Mouse (Mus musculus) neural tube, embryonic 11.5 days (tissue): ENCODE results near the gene Gas7. TPM values are rescaled to one million over a fixed set of nuclear protein-coding genes. Genes with fewer than 3 reads are reported as not detected.

Experiments
- ATAC-seq: fragments of 200-750 bp; cut with Nextera tagmentation; 2 replicates; pipeline ENCODE4 v1.8.0; 2017; ENCODE audit warnings: moderate number of reproducible peaks, mild to moderate bottlenecking, moderate TSS enrichment, moderate library complexity; ENCODE audit not compliant: insufficient read depth, low FRiP score, low TSS enrichment
- DNase-seq: peaks from one replicate; pipeline ENCODE4 v3.0.0-alpha.2; 2015; ENCODE audit warnings: low spot score
- H3K27ac ChIP-seq: fragments of 300-500 bp; sonication (generic); 2 replicates; pipeline ENCODE4 v1.5.1; 2014; ENCODE audit warnings: low read depth, mild to moderate bottlenecking, low read length
- H3K27me3 ChIP-seq: fragments of 300-500 bp; sonication (generic); 2 replicates; pipeline ENCODE4 v1.6.1; 2014; ENCODE audit warnings: mild to moderate bottlenecking, low read length, mixed read lengths; ENCODE audit not compliant: control insufficient read depth, insufficient read depth
- H3K36me3 ChIP-seq: fragments of 300-500 bp; sonication (generic); 2 replicates; pipeline ENCODE4 v1.6.1; 2014; ENCODE audit warnings: mild to moderate bottlenecking, low read length, moderate library complexity, mixed read lengths; ENCODE audit not compliant: control insufficient read depth, insufficient read depth
- H3K4me1 ChIP-seq: fragments of 300-500 bp; sonication (generic); 2 replicates; pipeline ENCODE4 v1.6.1; 2014; ENCODE audit warnings: low read length, mixed read lengths; ENCODE audit not compliant: control insufficient read depth, insufficient read depth
- H3K4me2 ChIP-seq: fragments of 300-500 bp; sonication (generic); 2 replicates; pipeline ENCODE4 v1.6.1; 2014; ENCODE audit warnings: low read depth, mild to moderate bottlenecking, moderate library complexity
- H3K4me3 ChIP-seq: fragments of 300-500 bp; sonication (generic); 2 replicates; pipeline ENCODE4 v1.5.1; 2014; ENCODE audit warnings: low read depth, low read length
- H3K9ac ChIP-seq: fragments of 300-500 bp; sonication (generic); 2 replicates; pipeline ENCODE4 v1.6.1; 2014; ENCODE audit warnings: mild to moderate bottlenecking, low read length
- H3K9me3 ChIP-seq: fragments of 300-500 bp; sonication (generic); 2 replicates; pipeline ENCODE4 v1.6.1; 2016; ENCODE audit warnings: low read length; ENCODE audit not compliant: control insufficient read depth
- WGBS: fragments of 180-500 bp; shearing (Covaris S2); extraction: QIAGEN DNeasy Blood & Tissue Kit; methylation state at CpG from one replicate; pipeline ENCODE4 v1.1.7; 2014; 5-methylcytosine and 5-hydroxymethylcytosine counted together
- polyA plus RNA-seq: library from polyadenylated mRNA; unstranded; fragments of >200 nt; fragmentation: Nextera tagmentation; extraction: Ambion mirVana; gene quantifications from 2 replicates; pipeline ENCODE4 v1.2.1, GENCODE M21; 2014

Gas7 gene
- polyA plus RNA-seq, 1 experiment from 2014 or later: 4.4 TPM

GRCm38 (mm10) chr11:67582570-67582969 is 127.3 kb downstream of the Gas7 start:
- ATAC-seq: no peak
- Histone ChIP-seq H3K4me2 (no peak overlapping the region), H3K4me1 (no peaks in the 10 kb centered on the region), H3K4me3 (no peak overlapping the region), H3K27me3 (no peaks in the 10 kb centered on the region), H3K36me3 (no peaks in the 10 kb centered on the region), H3K27ac (no peak overlapping the region), H3K9me3 (no peaks in the 10 kb centered on the region), H3K9ac (no peak overlapping the region)
- 92% methylated on average over 4 of the region's 4 CpGs for WGBS
- no peak for DNase-seq

DNA sequence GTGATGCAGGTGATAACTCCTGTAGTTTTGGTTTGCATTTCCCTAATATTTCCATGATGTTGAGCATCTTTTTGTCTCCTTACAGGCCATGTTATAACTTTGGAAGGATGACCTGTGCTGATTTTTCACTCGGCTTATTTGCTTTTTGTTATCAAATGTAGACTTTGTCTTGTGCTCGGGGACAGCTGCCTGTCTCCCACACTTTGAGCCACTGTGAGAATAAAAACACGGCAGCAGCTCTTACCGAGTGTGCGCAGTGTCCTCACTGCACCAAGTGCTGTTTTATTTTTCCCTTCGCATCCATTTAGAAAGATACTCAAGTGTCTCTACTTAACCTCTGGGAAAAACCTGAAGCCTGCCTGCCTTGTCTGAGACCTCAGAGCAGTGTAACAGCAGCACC is 129.8 kb downstream of the Gas7 start:
- H3K4me1 ChIP-seq: no peaks in the 10 kb centered on the region
- H3K9me3 ChIP-seq: no peaks in the 10 kb centered on the region
- H3K27ac ChIP-seq: no peak overlapping the region
- no peak overlapping the region for H3K4me2 ChIP-seq
- H3K27me3 ChIP-seq: no peaks in the 10 kb centered on the region
- no peak overlapping the region for H3K4me3 ChIP-seq
- ATAC-seq: no peak
- H3K9ac ChIP-seq: no peak overlapping the region
- DNase-seq: no peak
- 91% methylated on average over 6 of the region's 6 CpGs for WGBS
- H3K36me3 ChIP-seq: no peaks in the 10 kb centered on the region

DNA sequence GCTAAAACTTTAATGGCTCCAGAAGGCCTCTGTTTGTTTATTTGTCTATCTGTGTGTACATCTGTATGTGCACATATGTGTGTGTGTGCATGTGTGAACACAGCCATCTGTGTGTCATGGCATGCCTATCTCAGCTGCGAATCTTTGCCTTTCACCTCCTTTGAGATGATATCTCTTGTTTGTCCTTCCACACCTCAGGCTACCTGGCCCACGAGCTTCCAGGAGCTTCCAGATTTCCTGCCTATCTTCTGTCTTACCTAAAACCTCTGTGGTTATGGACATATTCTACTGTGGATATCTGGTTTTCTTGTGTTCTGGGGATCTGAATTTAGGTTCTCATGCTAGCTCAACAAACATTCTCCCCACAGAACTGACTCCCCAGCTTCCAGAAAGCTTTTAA is 130.4 kb downstream of the Gas7 start:
- Histone ChIP-seq H3K4me2 (no peak overlapping the region), H3K9ac (no peak overlapping the region), H3K27ac (no peak overlapping the region), H3K4me3 (no peak overlapping the region), H3K9me3 (no peaks in the 10 kb centered on the region), H3K27me3 (no peaks in the 10 kb centered on the region), H3K36me3 (no peaks in the 10 kb centered on the region), H3K4me1 (no peaks in the 10 kb centered on the region)
- WGBS: 95% methylated on average over 2 of the region's 2 CpGs
- DNase-seq (no peak), ATAC-seq (no peak)

DNA sequence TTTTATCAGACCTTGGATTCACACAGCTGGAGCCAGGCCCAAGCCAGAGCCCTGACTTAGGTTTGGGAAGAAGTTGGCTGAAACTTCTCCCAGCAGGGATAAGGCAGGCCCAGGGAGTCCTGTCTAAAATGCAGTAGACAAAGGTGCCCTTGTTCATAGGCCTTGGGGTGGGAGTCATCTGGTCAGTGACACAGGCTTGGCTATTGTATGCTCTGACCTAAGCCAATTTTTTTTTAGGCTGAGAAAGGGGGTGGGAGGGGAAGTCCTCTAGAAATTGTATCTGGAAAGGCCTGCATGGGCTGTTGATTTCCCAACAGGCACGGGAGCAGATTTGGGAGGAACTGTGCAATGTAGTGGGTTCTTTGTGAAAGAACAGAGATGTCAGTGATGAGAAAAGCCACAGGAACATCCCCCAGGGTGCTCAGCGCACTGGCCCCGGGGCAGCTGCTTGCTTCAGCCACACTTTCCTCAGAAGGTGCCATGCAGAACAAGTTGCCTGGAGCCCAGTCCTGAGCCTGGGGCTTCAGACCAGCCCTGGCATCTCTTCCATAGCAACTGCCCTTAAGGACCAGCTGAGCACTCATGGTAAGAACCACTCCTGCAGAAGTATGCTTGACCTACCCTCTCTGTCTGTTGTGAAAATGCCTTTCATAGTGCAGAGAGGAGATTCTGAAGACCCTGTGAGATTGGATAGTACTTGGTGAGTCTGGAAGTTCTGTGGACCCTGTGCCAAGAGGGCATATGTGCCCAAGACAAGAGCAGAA is 131.2 kb downstream of the Gas7 start:
- no peak overlapping the region for H3K4me2 ChIP-seq
- no peaks in the 10 kb centered on the region for H3K4me1 ChIP-seq
- no peak overlapping the region for H3K9ac ChIP-seq
- no peaks in the 10 kb centered on the region for H3K9me3 ChIP-seq
- H3K27me3 ChIP-seq: no peaks in the 10 kb centered on the region
- no peak overlapping the region for H3K27ac ChIP-seq
- no peaks in the 10 kb centered on the region for H3K36me3 ChIP-seq
- H3K4me3 ChIP-seq: no peak overlapping the region
- ATAC-seq: no peak
- WGBS: 66% methylated on average over 3 of the region's 3 CpGs
- DNase-seq: no peak

DNA sequence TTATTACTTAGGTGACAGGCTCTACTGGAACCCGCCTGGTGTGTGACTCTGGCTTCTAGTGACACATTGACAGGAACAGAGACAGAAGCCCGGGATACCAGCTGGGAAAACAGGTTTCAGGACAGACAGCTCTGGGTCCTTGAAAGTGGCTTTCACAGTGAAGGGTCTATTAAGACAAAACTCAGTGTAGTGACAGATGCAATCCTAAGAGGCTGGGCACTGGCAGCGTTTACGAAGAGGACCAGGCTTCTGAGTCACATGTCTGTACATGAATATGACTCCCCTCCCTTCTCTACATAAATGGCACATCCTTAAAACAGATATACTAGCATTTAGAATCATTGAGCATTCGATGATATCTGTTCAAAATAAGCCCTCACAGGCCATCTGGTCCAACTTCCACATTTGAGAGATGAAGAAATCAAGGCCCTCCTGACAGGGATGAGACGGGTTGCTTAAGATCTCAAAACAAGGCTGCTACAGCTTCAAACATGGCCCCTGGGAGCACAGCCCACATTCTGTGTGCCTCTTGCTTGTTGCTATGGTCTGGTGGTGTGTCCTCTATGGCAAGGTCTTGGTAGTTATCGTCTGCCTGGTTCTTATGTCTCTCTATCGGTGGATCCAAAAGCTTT is 133.1 kb downstream of the Gas7 start:
- WGBS: 86% methylated on average over 8 of the region's 8 CpGs
- no peak overlapping the region for H3K4me2 ChIP-seq
- no peak for ATAC-seq
- H3K27ac ChIP-seq: no peak overlapping the region
- no peak overlapping the region for H3K9ac ChIP-seq
- H3K9me3 ChIP-seq: no peaks in the 10 kb centered on the region
- no peaks in the 10 kb centered on the region for H3K4me1 ChIP-seq
- H3K4me3 ChIP-seq: no peak overlapping the region
- no peaks in the 10 kb centered on the region for H3K27me3 ChIP-seq
- H3K36me3 ChIP-seq: no peaks in the 10 kb centered on the region
- DNase-seq: no peak

GRCm38 (mm10) chr11:67588828-67589314 is 133.6 kb downstream of the Gas7 start:
- Histone ChIP-seq H3K36me3 (no peaks in the 10 kb centered on the region), H3K27ac (no peak overlapping the region), H3K4me3 (no peak overlapping the region), H3K4me1 (no peaks in the 10 kb centered on the region), H3K9ac (no peak overlapping the region), H3K27me3 (no peaks in the 10 kb centered on the region), H3K4me2 (no peak overlapping the region), H3K9me3 (no peaks in the 10 kb centered on the region)
- DNase-seq (no peak), ATAC-seq (no peak)
- 48% methylated on average over 9 of the region's 9 CpGs for WGBS

DNA sequence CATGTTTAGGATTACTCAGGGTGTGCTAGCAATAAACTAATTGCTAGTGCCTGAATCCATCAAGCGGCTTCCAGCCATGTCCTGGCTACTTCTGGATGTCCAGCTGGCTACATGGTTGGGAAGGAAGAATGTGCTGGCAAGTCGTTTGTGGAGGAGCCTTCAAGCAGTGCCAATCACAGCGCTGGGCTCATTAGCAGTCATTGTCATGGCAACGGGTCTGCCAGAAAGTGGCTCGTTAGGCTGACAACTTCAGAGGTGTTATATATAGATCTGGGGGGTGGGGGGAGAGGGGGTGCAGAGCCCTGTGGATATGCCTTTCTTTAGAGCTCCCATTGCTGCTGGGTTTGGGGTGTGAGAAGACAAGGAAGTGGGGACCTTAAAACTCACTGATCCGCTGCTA is 141.0 kb downstream of the Gas7 start:
- H3K4me1 ChIP-seq: no peaks in the 10 kb centered on the region
- H3K9ac ChIP-seq: no peak overlapping the region
- ATAC-seq: 0 out of 2 replicates have a peak, but pooled peaks have one; percentile 27
- 49% methylated on average over 6 of the region's 6 CpGs for WGBS
- H3K27me3 ChIP-seq: no peaks in the 10 kb centered on the region
- H3K9me3 ChIP-seq: no peaks in the 10 kb centered on the region
- H3K4me2 ChIP-seq: no peak overlapping the region
- H3K4me3 ChIP-seq: no peak overlapping the region
- no peaks in the 10 kb centered on the region for H3K36me3 ChIP-seq
- no peak for DNase-seq
- no peak overlapping the region for H3K27ac ChIP-seq

DNA sequence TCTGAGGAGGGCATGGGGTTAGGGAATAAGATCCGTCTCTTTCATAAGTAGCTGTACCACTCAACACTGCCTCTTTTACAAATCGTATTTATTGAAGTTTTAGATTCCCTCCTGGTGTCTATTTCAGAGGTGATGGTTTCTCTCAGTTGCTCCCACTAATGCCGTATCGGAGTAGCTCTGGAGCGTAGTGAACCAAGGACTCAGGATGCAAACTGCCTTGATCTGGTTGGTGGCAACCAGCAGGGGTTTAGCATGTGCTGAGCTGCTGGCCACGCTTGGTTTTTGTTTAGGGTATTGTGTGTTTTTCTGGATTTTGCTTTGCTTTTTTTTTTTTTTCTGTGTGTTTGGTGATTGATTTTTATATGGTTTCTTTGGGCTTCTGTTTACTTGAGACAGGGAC is 141.6 kb downstream of the Gas7 start:
- Histone ChIP-seq H3K4me3 (no peak overlapping the region), H3K4me2 (no peak overlapping the region), H3K27me3 (no peaks in the 10 kb centered on the region), H3K9me3 (no peaks in the 10 kb centered on the region), H3K27ac (no peak overlapping the region), H3K9ac (no peak overlapping the region), H3K36me3 (no peaks in the 10 kb centered on the region), H3K4me1 (no peaks in the 10 kb centered on the region)
- no peak for ATAC-seq
- no peak for DNase-seq
- 86% methylated on average over 6 of the region's 6 CpGs for WGBS

DNA sequence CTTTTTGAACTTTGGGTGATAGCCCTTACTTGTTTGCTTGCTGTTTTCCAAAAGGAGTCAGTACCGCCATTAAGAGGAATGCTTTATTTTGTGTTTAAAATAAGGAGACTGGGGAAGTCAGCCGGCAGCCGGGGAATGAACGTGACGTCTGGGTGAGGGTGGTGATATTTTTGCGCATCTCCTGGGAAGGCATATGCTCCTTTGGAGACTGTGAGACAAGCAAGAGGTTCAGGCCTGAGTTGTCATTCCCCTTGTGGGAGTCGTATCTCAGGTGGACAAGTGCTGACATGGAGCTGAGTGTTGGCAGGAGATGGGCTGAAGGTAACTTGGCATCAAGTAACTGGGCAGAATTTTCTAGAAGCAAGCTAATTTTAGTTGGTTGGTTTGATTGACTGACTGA is 142.2 kb downstream of the Gas7 start:
- Histone ChIP-seq H3K9ac (no peak overlapping the region), H3K27ac (no peak overlapping the region), H3K4me3 (no peak overlapping the region), H3K4me2 (no peak overlapping the region), H3K27me3 (no peaks in the 10 kb centered on the region), H3K4me1 (no peaks in the 10 kb centered on the region), H3K9me3 (no peaks in the 10 kb centered on the region), H3K36me3 (no peaks in the 10 kb centered on the region)
- no peak for DNase-seq
- ATAC-seq: no peak
- 92% methylated on average over 7 of the region's 7 CpGs for WGBS
